In the genomic region with DNA sequence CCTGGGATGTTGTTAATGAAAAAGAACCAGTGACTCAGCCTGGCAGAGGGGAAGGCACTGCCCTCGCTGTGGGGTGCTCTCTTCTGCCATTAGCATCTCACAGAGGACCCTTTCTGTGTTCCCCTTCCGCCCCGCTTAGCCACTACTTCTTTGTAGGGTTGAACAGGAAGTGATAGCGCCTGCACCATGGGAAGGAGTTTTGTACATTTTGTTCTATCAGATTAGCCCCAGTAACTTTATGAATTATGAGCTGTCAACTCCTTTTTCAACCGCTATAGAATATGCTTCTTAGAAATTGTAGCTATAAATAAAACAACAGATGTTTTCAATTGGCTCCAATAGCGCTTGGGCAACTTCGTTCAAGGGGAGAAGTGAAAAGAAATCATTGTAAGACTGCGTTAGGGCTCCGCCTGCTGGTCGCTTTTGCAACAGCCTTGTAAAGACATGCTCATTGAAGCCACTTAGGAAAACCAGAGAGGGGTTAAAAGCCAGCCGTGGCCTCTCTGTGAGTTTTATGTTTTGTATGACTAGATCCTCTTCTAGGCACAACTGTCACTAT, we compare ENCODE assay signal across 8 mouse cellular contexts. TPM values are rescaled to one million over a fixed set of nuclear protein-coding genes. Genes with fewer than 3 reads are reported as not detected.
A peak's percentile ranks its signal among the peaks of the same experiment; 100 is the strongest.
DNase-seq lines count a peak whose midpoint lies in the region; ATAC-seq lines count a peak whose summit lies in the region.

No protein-coding gene starts in this region.

- intact Hi-C loops in heart, postnatal 25 days (cut with DNase I) = no loop called here

- H3K4me3 ChIP-seq in forebrain, embryonic 15.5 days = peak overlapping the region; percentile 3; the same call in 1 of the 2 replicates
- no peak overlapping the region for H3K4me3 ChIP-seq in lung, embryonic 15.5 days

- no peaks in the 10 kb centered on the region for H3K27me3 ChIP-seq in forebrain, embryonic 15.5 days
- H3K27me3 ChIP-seq in lung, embryonic 15.5 days = no peaks in the 10 kb centered on the region

- DNase-seq in MEL-GATA-1-ER (ENCODE audit: extremely low read depth, low read depth) = peak; percentile 92
- DNase-seq in cerebellum, adult 11-12 months = peak; percentile 43
- peak; percentile 18 for DNase-seq in heart, postnatal 25 days (ENCODE audit: low spot score)
- DNase-seq in layer of hippocampus, adult 18-20 months (ENCODE audit: low spot score in 2 of 2) = peak; percentile 57 to 89
- DNase-seq in ovary, postnatal 14 days (ENCODE audit: low spot score) = peak; percentile 73
- peak; percentile 88 for DNase-seq in thymus, postnatal 14 days

- ATAC-seq in forebrain, embryonic 15.5 days (replicated peaks) = peak; percentile 68
- peak; percentile 73 for ATAC-seq in lung, embryonic 15.5 days (ENCODE audit: borderline replicate concordance, extremely low read depth, low FRiP score, low TSS enrichment)

- peaks cover 6% of the 10 kb centered on the region for H3K4me1 ChIP-seq in forebrain, embryonic 15.5 days
- H3K4me1 ChIP-seq in lung, embryonic 15.5 days = peaks cover 38% of the 10 kb centered on the region

- H3K27ac ChIP-seq in forebrain, embryonic 15.5 days (replicated peaks) = peak overlapping the region; percentile 44
- peak overlapping the region; percentile 83 for H3K27ac ChIP-seq in lung, embryonic 15.5 days

- peak overlapping the region; percentile 33 for H3K4me2 ChIP-seq in forebrain, embryonic 15.5 days (replicated peaks)
- H3K4me2 ChIP-seq in lung, embryonic 15.5 days = peak overlapping the region; percentile 42

- WGBS in forebrain, embryonic 15.5 days = 10% methylated on average over 11 of the region's 11 CpGs
- 8% methylated on average over 11 of the region's 11 CpGs for WGBS in lung, embryonic 15.5 days

- no peaks in the 10 kb centered on the region for H3K9me3 ChIP-seq in forebrain, embryonic 15.5 days
- H3K9me3 ChIP-seq in lung, embryonic 15.5 days = no peaks in the 10 kb centered on the region

- H3K9ac ChIP-seq in forebrain, embryonic 15.5 days (replicated peaks) = no peak overlapping the region
- no peak overlapping the region for H3K9ac ChIP-seq in lung, embryonic 15.5 days

- H3K36me3 ChIP-seq in forebrain, embryonic 15.5 days = no peaks in the 10 kb centered on the region
- H3K36me3 ChIP-seq in lung, embryonic 15.5 days = 0 out of 2 replicates have a peak, but pooled peaks cover 4% of the 10 kb centered on the region

RNA-seq across cellular contexts. Expression of a gene that starts 48.6 kb away (rescaled TPM):
- polyA plus RNA-seq in forebrain, embryonic 15.5 days (2015; fragmentation: Nextera tagmentation; extraction: Ambion mirVana) = 39.3 and 40.3 TPM in 2 replicates
- total RNA-seq in heart, postnatal 25 days (2021) = 100 to 1,000 TPM in 1 of 2 experiments, 10 to 100 TPM in 1; 93.6 to 111 TPM
- total RNA-seq in layer of hippocampus, adult 18-20 months (2021) = 10 to 100 TPM; 80.2 to 89.3 TPM
- 22.8 and 28.6 TPM in 2 replicates for polyA plus RNA-seq in lung, embryonic 15.5 days (2015; fragmentation: Nextera tagmentation; extraction: Ambion mirVana)

Comparison
In these comparisons a context has a peak if more than half of its experiments do, and no peak if none do; other contexts are left out.
1. DNase-seq: peak in every context shown above with its lines; median percentile 92 in MEL-GATA-1-ER; 88 in thymus, postnatal 14 days; 73 in layer of hippocampus, adult 18-20 months; 73 in ovary, postnatal 14 days; 43 in cerebellum, adult 11-12 months; 18 in heart, postnatal 25 days.